Mouse (Mus musculus): ENCODE measurements at regions not wholly inside any gene's neighbourhood (a gene's known extent, or its start where the extent isn't known, plus 50 kb on each side); places are given as distances from the start of the nearest gene placed in this dataset.

- TF ChIP-seq CTCF (IDR thresholded peaks at IDR 0.05; ENCODE audit: control insufficient read depth, insufficient read depth, insufficient replicate concordance, low read depth, low read length) (no peak), POLR2A (IDR thresholded peaks at IDR 0.05; ENCODE audit: control insufficient read depth, low read depth, low read length) (no peak)
Observed at GRCm38 (mm10) chr13:54876556-54876955, 72.7 kb upstream of the Unc5a start.

All from testis, adult 2 months (tissue).